Mouse (Mus musculus): ENCODE data around the gene Trim8.

Gene Trim8

GRCm38 (mm10) chr19:46548110-46548509 is 46.6 kb downstream of the Trim8 start:
- no peak for DNase-seq (ENCODE audit: low spot score in 2 of 2)

GRCm38 (mm10) chr19:46550385-46550784 is 48.9 kb downstream of the Trim8 start:
- DNase-seq (ENCODE audit: low spot score in 2 of 2): no peak

- no peak for DNase-seq (ENCODE audit: low spot score in 2 of 2)
These were observed 51.0 kb downstream of the Trim8 start for GRCm38 (mm10) chr19:46552496-46552895.

GRCm38 (mm10) chr19:46553541-46553955 is 52.0 kb downstream of the Trim8 start:
- DNase-seq (ENCODE audit: low spot score in 2 of 2): peak in 1 of 2 experiments; percentile 64

GRCm38 (mm10) chr19:46558009-46558408 is 56.5 kb downstream of the Trim8 start:
- DNase-seq (ENCODE audit: low spot score in 2 of 2): no peak

- DNase-seq (ENCODE audit: low spot score in 2 of 2): peak in 1 of 2 experiments; percentile 11
These were observed 57.1 kb downstream of the Trim8 start for GRCm38 (mm10) chr19:46558631-46559030.

- DNase-seq (ENCODE audit: low spot score in 2 of 2): peak in 1 of 2 experiments; percentile 53
These were observed 60.6 kb downstream of the Trim8 start for GRCm38 (mm10) chr19:46562132-46562531.

GRCm38 (mm10) chr19:46562581-46563515 is 61.3 kb downstream of the Trim8 start:
- DNase-seq (ENCODE audit: low spot score in 2 of 2): no peak

GRCm38 (mm10) chr19:46563603-46564002 is 62.1 kb downstream of the Trim8 start:
- no peak for DNase-seq (ENCODE audit: low spot score in 2 of 2)

GRCm38 (mm10) chr19:46564043-46564462 is 62.6 kb downstream of the Trim8 start:
- no peak for DNase-seq (ENCODE audit: low spot score in 2 of 2)

Data from cerebellum, postnatal 4 days (tissue).